Mouse (Mus musculus) lung, adult 2 months (tissue): Measurements from ENCODE around the gene Ncam1.

Experiments used
- CTCF ChIP-seq: fragments of 200-500 bp; IDR thresholded peaks from 2 replicates; pipeline ENCODE4 v1.5.1; 2011; ENCODE audit warnings: mild to moderate bottlenecking, low read length, control low read depth; ENCODE audit not compliant: insufficient read depth
- POLR2A ChIP-seq: fragments of 200-500 bp; IDR thresholded peaks from 2 replicates; pipeline ENCODE4 v1.6.1; 2011; ENCODE audit warnings: low read depth, mild to moderate bottlenecking, control low read depth, low read length, borderline replicate concordance; ENCODE audit errors: extremely low read depth

DNA sequence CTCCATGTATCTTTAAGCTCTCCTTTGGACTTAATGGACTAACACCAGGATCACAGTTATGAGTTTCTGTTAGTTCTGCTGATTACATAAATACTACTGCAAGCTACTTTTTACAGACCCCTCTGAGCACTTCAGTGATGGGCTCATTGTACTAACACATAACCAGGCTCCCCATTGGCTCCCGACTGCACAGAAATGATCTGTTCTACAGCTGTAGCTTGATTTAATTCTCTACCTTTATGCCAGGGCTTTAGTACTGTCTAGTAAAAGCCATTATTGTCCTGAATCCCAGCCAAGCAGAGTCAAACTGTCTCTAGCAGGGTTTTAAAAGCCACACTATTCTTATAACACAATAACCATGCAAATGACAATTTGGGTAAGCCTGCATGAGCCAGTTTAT, 60.2 kb downstream of the Ncam1 start:
- no peak for TF ChIP-seq CTCF
- no peak for TF ChIP-seq POLR2A
